Mouse (Mus musculus): ENCODE measurements around the gene Tdrd7.

DNA sequence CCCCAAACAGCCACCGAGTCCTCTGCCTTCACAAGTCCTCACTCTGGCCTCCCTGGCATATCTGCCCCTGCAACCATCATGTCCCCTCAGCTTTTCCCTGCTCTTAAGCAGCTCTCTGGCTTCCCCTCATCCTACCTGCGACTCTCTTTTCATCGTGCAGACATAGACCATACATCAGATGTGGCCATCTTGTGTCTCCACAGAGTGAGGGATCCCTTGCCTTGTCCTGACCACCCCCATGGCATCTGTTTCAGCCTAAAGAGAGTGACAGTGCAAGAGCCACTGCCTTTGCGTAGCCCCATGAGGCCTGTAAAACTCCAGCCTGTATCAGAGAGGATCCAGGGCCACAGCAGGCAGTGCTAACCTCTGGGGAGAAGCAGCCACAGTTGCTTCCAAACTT, 63.6 kb downstream of the Tdrd7 start:
- TF ChIP-seq POLR2A (IDR thresholded peaks at IDR 0.05; ENCODE audit: extremely low read depth, insufficient read depth, low read length) = no peak
- no peak for TF ChIP-seq CTCF (IDR thresholded peaks at IDR 0.05; ENCODE audit: low read depth, low read length)
